Mouse (Mus musculus) E14TG2a.4 (cell line): ENCODE results near the gene Dapl1.
A peak's percentile ranks its signal among the peaks of the same experiment; 100 is the strongest.

Source experiments
- H3K27me3 ChIP-seq: 2 replicates; pipeline ENCODE4 v1.6.1; 2014; ENCODE audit warnings: low read length, control low read depth; ENCODE audit not compliant: insufficient read depth
- H3K36me3 ChIP-seq: 2 replicates; pipeline ENCODE4 v1.6.1; 2014; ENCODE audit warnings: low read length, control low read depth; ENCODE audit not compliant: insufficient read depth
- H3K4me1 ChIP-seq: replicated peaks from 2 replicates; pipeline ENCODE4 v1.6.1; 2014; ENCODE audit warnings: low read depth, low read length, control low read depth
- H3K4me3 ChIP-seq: replicated peaks from 2 replicates; pipeline ENCODE4 v1.5.1; 2014; ENCODE audit warnings: mild to moderate bottlenecking, low read length
- H3K9me3 ChIP-seq: 2 replicates; pipeline ENCODE4 v1.6.1; 2014; ENCODE audit warnings: low read length, control low read depth
- CTCF ChIP-seq: conservative IDR thresholded peaks from 2 replicates; pipeline ENCODE4 v1.5.1; 2014; ENCODE audit warnings: low read length
- NANOG ChIP-seq: IDR thresholded peaks from 2 replicates; pipeline ENCODE4 v1.6.1; 2014; ENCODE audit warnings: borderline replicate concordance, low read length, mixed read lengths
- POU5F1 ChIP-seq: IDR thresholded peaks from 2 replicates; pipeline ENCODE4 v1.6.1; 2014; ENCODE audit warnings: low read length, borderline replicate concordance

Dapl1 gene

DNA sequence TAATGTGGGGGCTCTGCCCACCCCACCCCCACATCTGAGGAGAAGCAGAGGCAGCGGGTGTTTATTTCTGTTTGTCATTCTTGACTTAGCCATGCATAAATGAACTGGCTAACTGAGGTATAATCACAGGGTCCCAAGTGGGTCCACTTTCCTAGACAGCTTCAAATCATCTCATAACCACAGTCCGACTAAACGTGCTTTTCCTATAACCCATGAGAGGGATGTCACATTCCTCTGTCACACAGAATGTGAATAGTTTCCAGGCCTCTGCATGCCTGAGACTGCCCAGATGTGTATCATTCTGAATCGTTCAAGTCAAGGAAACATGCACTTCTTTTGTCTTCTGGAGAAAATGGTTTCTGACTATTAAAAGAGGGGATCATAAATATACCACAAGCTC, 17.4 kb upstream of the Dapl1 start:
- H3K27me3 ChIP-seq = peaks cover 7% of the 10 kb centered on the region; the same call in 1 of the 2 replicates

DNA sequence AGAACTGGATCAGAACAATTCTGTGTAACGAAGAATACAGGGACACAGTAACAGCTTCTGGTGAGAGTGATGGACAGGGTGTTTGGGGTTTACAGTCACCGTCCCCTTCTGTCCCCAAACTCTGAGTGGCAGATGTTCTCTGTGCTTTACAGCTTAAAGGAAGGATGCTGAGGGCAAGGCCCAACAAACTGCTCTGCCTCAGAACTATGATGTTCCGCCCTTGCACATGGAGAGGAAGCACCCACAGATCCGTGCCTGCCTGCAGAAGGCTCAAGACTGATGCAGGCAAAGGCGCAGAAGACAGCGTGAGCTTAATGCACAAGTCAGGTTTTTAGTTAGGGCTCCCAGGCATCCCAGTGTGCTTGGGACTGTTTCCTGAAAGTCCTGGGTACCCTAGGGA, 16.5 kb upstream of the Dapl1 start:
- no peaks in the 10 kb centered on the region for H3K36me3 ChIP-seq
- peaks cover 7% of the 10 kb centered on the region; the same call in 1 of the 2 replicates for H3K27me3 ChIP-seq
- no peak overlapping the region for H3K4me3 ChIP-seq
- no peaks in the 10 kb centered on the region for H3K9me3 ChIP-seq
- TF ChIP-seq CTCF (no peak), NANOG (no peak), POU5F1 (no peak)
- H3K4me1 ChIP-seq = peaks cover 30% of the 10 kb centered on the region

More for the DNA sequence above, 17.4 kb upstream of the Dapl1 start:
- TF ChIP-seq CTCF = no peak
- Histone ChIP-seq H3K4me1 (peaks cover 27% of the 10 kb centered on the region), H3K36me3 (no peaks in the 10 kb centered on the region), H3K4me3 (no peak overlapping the region), H3K9me3 (no peaks in the 10 kb centered on the region)

DNA sequence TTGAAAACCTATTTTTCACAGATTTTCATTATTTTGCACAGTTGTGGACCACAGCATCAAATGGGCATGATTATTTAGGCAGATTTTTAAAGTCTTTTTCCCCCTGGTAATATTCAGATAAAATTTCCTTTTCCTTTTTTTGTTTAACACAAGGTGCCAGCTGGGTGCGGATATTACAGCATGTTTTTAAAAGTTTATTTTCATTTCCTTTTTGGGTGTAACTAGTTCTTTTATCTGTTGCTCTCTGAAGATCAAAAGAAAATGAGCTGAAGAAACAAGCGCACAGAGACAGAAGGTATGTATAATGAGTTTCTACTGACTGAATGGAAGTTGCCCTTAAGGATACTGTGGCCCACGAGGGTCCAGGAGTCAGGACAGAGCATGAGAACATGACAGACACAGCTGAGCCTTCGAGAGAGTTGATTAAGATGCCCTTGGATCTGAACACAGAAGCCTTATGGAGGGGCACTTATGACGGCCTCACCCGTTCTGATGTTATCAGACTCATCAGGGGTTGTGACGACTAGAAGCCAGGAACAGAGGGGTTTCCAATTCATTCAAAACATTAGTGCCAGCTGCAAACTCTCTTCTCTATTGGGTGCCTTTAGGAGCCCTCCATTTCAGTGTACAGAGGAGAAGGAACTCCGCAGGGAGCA, 14.7 kb upstream of the Dapl1 start:
- Histone ChIP-seq H3K4me3 (no peak overlapping the region), H3K27me3 (peaks cover 7% of the 10 kb centered on the region; the same call in 1 of the 2 replicates), H3K9me3 (no peaks in the 10 kb centered on the region), H3K4me1 (peaks cover 30% of the 10 kb centered on the region), H3K36me3 (no peaks in the 10 kb centered on the region)
- TF ChIP-seq CTCF = no peak
- no peak for TF ChIP-seq POU5F1
- TF ChIP-seq NANOG = no peak

DNA sequence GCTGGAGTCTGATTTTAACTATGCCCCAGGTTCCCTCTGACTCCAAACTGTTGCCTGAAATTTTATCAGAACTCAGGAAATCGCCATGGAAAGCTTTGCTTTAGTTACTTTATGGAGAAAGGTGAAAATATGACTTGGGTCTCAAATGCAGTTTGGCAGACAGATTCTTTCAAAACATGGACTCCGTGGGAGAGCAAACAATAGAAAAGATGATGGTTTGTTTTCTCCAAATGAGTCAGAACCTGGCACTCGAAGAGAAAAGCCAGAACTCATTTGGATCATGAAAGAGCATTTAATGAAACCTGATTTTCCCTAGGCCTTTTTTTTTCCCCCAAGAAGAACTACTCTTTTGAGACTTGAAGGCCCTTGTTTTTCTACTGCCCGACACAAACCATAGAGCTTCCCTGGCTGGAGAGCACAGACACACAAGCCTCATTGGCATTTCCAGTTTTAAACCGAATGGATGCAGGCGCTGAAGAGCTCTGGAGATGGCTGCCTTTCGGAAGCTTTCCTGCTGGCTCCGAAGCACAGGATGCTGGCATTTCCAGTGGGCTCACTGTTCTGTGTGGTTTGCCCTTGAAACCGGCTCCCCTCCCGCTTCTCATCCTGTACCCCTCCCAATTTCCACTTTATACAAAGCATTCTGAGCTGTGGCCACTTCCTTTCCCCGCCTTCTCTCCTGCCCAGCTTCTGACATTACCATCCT, 14.0 kb upstream of the Dapl1 start:
- Histone ChIP-seq H3K4me3 (peak overlapping the region; percentile 44; the same call in 1 of the 2 replicates), H3K4me1 (peaks cover 30% of the 10 kb centered on the region), H3K27me3 (peaks cover 7% of the 10 kb centered on the region; the same call in 1 of the 2 replicates), H3K9me3 (peaks cover under 1% of the 10 kb centered on the region), H3K36me3 (no peaks in the 10 kb centered on the region)
- TF ChIP-seq POU5F1 = no peak
- TF ChIP-seq NANOG = no peak
- no peak for TF ChIP-seq CTCF

- Histone ChIP-seq H3K9me3 (peaks cover 4% of the 10 kb centered on the region), H3K4me1 (peaks cover 30% of the 10 kb centered on the region), H3K27me3 (peaks cover 7% of the 10 kb centered on the region; the same call in 1 of the 2 replicates), H3K36me3 (no peaks in the 10 kb centered on the region), H3K4me3 (peak overlapping the region; percentile 44)
- TF ChIP-seq CTCF (no peak), NANOG (no peak), POU5F1 (no peak)
Observed at GRCm38 (mm10) chr2:59471051-59471948, 13.2 kb upstream of the Dapl1 start.

DNA sequence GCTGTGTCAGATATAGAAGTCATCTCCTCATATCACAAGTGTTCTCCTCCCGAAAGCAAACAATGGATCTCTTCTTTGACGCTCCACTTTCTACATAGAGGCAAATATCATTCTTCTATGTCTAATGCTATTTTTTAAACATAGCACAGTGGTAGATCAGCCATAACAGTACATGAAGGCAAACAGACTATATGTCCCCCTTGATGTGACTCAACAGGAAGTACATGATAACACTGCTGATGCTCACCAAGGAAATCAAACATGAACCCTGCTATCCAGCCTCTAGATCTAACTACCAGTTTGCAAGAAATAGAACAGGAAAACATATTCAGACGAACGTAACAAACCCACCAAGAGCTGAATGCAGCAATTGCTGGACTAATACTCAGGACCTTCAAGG, 10.1 kb upstream of the Dapl1 start:
- Histone ChIP-seq H3K36me3 (no peaks in the 10 kb centered on the region), H3K9me3 (peaks cover 4% of the 10 kb centered on the region), H3K4me1 (peaks cover 31% of the 10 kb centered on the region), H3K4me3 (no peak overlapping the region), H3K27me3 (peaks cover 7% of the 10 kb centered on the region; the same call in 1 of the 2 replicates)
- no peak for TF ChIP-seq CTCF
- no peak for TF ChIP-seq NANOG
- TF ChIP-seq POU5F1 = no peak

DNA sequence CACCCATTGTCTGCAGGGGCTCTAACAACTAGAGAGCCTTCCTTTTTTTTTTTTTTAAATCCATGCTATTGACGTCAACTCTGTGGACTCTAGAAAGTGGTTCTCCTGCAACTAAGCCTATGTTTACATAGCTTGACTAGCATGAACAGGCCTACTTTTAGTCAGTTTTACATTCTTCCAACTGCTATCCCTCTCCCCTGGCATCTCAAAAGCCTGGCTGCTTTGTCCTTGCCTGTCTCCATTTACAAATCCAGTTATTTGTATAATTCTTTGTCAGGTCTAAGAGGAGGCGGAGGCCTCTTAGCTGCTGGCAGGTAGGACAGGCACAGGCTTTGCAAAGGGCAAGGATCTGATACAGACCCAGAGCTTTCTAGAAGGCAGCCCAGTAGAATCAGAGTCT, 627 bp downstream of the Dapl1 start:
- TF ChIP-seq CTCF = no peak
- TF ChIP-seq POU5F1 = no peak
- TF ChIP-seq NANOG = no peak
- Histone ChIP-seq H3K9me3 (no peaks in the 10 kb centered on the region), H3K36me3 (no peaks in the 10 kb centered on the region), H3K4me1 (peaks cover 24% of the 10 kb centered on the region), H3K27me3 (no peaks in the 10 kb centered on the region), H3K4me3 (no peak overlapping the region)

DNA sequence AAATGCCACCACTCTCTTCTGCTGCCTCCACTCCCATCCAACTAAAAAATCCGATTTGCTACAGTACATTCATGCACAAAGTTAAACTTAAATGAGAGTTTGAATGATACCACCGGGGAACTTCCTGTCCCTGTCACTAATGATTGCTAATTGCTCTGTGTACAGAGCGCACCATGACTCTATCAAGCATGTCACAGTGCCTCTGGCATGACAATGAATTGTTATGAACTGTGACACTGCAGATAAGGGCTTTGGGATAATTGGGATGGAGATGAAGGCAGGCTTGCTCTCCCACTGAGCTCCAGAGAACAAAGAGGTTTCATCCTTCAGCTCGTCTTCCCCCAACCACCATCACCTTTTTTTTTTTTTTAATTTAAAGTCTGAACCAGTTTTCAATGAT, 1.2 kb downstream of the Dapl1 start:
- Histone ChIP-seq H3K9me3 (no peaks in the 10 kb centered on the region), H3K27me3 (no peaks in the 10 kb centered on the region), H3K4me1 (peaks cover 24% of the 10 kb centered on the region), H3K4me3 (no peak overlapping the region), H3K36me3 (no peaks in the 10 kb centered on the region)
- TF ChIP-seq NANOG (no peak), CTCF (no peak), POU5F1 (no peak)
